Mouse (Mus musculus): ENCODE results near the gene Crat. TPM values are rescaled to one million over a fixed set of nuclear protein-coding genes. Genes with fewer than 3 reads are reported as not detected.

The Crat gene
- polyA plus RNA-seq, 1 experiment = 560 TPM

DNA sequence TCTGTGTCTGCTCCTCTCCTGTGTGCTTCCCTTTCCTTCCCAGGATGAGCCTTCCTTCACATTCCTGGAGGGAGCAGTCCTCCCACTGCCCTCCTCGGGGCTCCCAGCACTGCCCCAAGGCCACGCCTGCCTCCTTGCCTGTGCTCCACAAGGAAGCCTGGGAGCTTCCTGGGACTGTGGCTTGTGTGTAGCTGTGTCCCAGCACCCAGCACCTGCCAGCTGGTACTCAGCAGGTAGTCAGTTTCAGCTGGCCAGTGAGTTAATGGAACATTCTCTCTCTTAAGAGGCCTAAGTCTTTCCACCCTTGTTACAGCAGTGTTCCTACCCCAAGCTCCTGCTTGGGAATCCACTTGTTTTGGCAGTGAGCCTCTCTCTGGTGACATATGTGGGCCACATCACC lies 12.8 kb downstream of the Crat start:
- H3K4me3 ChIP-seq (ENCODE audit: insufficient read depth, low read depth, low read length) = no peak overlapping the region
- 0 out of 2 replicates have a peak overlapping the region, but pooled peaks have one; percentile 13 for H3K27ac ChIP-seq (replicated peaks; ENCODE audit: low read depth, low read length)
- no peaks in the 10 kb centered on the region for H3K4me1 ChIP-seq (ENCODE audit: control insufficient read depth, insufficient read depth, insufficient read length, low read length)

DNA sequence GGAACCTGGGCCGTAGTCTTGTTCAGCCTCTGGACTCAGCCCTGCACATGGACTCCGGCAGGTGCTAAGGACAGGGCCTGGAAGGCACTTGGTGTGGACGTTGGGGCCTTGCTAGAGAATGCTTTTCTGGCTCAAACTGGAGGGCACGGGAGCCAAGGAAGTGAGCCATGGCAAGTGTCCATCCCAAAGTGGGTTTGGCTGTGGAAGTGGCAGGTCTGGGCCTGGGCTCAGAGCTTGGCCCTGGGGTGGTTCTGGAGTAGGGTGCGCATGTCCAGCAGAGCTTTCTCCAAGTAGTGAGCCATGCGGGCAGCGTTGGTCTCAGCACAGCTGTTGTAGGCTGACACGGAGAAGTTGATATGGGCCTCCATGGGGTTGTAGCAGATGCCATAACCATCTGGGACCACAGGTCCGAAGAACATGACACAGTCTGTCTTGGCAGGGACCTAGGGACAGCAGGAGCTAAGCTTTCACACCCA lies 13.2 kb downstream of the Crat start:
- H3K27ac ChIP-seq (replicated peaks; ENCODE audit: low read depth, low read length) = 0 out of 2 replicates have a peak overlapping the region, but pooled peaks have one; percentile 13
- H3K4me3 ChIP-seq (ENCODE audit: insufficient read depth, low read depth, low read length) = no peak overlapping the region
- no peaks in the 10 kb centered on the region for H3K4me1 ChIP-seq (ENCODE audit: control insufficient read depth, insufficient read depth, insufficient read length, low read length)

DNA sequence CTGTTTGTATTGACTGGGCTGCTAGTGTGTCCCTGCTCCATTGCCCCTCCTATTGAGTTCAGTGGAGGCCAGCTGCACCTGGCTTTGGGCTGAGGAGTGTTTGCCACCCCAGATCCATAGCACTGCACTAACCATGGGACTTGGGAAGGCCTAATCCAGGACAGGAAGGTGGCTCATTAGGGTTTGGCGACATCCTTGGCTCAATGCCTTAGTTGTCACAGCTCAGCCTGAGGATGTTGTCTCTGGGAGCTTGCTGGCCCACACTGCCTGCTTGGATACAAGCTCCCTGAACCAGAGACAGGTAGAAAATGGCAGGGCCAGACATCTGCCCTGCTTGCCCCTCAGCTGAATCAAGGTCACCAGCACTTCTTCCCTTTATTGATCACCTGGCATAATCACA lies 14.0 kb downstream of the Crat start:
- no peaks in the 10 kb centered on the region for H3K4me1 ChIP-seq (ENCODE audit: control insufficient read depth, insufficient read depth, insufficient read length, low read length)
- no peak overlapping the region for H3K4me3 ChIP-seq (ENCODE audit: insufficient read depth, low read depth, low read length)
- no peak overlapping the region; the same call in 1 of the 2 replicates for H3K27ac ChIP-seq (replicated peaks; ENCODE audit: low read depth, low read length)

DNA sequence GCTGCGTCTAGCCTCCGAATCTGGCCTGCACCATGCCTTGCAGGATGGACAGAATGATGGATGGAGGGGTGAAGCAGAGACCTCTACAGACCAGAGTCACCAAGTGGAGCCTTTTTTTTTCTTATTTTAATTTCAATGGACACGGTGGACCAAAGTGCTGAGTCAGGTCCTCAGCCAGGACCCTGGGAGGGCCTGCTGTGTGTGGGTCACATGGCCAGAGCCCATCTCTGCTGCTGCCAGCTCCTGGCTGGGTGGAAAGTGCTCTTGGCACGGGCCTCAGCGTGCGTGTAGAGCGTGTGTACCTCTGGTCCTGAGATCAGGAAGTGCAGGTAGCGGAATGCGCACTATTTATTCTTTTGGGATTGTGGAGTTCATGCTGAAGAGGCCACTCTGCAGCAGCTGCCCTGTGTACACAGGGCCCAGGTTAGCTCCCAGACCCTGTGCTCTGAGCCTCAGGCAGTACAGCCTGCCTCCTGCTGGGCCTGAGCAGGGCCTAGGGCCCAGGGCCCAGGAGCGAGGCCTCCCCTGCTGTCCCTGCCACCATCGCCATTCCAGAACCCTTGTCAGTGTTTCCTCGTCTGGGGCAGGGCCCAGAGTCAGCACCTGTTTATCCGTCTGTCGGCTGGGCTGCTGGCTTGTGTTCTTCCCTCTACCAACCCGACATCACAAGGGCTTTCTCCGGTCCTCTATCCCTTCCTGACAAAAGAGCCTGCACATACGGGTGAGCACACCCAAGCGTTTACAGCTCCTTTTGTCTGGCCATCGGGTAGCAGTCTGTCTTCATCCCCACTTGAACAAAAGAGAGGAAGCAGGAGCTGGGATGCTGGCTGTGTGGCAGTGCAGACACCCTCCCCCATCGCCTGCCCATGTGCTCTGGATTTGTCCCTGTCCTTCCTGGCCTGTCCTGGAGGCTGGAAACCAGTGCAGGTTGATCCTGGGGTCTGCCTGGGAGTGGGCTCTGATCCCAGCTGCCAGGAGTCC lies 16.1 kb downstream of the Crat start:
- Histone ChIP-seq H3K4me3 (ENCODE audit: insufficient read depth, low read depth, low read length) (no peak overlapping the region), H3K4me1 (ENCODE audit: control insufficient read depth, insufficient read depth, insufficient read length, low read length) (no peaks in the 10 kb centered on the region; the same call in 1 of the 2 replicates), H3K27ac (replicated peaks; ENCODE audit: low read depth, low read length) (no peak overlapping the region)

DNA sequence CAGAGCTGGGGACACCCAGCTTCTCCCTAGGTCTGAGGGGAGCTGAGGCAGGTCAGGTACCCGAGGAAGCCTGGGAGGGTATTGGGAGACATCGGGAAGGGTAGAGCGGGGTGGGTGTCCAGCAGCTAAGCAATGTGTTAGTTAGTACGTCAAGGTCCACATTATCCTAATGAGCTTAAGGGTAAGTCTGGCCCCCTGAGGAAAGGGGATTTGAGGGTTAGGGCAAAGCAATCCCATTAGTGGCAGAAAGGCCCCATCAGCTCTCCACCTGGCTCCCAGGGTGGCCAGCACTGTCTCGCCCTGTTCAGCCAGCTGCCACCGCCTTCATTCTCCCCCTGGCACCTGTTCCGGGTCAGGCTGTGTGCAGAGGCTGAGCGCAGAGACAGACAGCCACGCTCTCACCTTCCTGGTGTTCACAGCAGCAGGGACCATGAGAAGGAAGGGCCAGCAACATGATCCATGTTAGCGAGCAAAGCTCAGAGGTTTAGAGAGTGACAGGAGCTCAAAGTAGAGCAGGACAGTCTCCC lies 17.6 kb downstream of the Crat start:
- no peaks in the 10 kb centered on the region; the same call in 1 of the 2 replicates for H3K4me1 ChIP-seq (ENCODE audit: control insufficient read depth, insufficient read depth, insufficient read length, low read length)
- no peak overlapping the region for H3K4me3 ChIP-seq (ENCODE audit: insufficient read depth, low read depth, low read length)
- no peak overlapping the region for H3K27ac ChIP-seq (replicated peaks; ENCODE audit: low read depth, low read length)

DNA sequence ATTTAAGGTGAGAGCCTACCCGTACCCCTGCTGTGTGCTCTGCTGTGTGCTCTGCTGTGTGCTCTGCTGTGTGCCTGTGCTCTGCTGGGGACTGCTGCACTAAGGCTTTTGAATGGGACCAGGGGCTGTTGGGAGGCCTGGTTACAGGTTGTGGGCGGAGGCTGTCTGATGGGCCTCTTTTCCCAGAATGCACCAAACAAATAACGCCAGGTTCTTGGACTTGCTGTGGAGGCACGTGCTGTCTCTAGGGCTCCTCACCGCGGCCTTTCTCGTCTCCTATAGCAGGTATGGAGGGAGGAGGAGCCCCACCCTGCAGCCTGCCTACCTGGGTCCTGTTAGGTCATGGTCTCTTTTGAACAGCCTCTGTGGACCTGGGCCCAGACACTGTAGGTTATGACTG lies 19.4 kb downstream of the Crat start:
- H3K4me3 ChIP-seq (ENCODE audit: insufficient read depth, low read depth, low read length) = no peak overlapping the region
- H3K27ac ChIP-seq (replicated peaks; ENCODE audit: low read depth, low read length) = no peak overlapping the region
- no peaks in the 10 kb centered on the region; the same call in 1 of the 2 replicates for H3K4me1 ChIP-seq (ENCODE audit: control insufficient read depth, insufficient read depth, insufficient read length, low read length)

DNA sequence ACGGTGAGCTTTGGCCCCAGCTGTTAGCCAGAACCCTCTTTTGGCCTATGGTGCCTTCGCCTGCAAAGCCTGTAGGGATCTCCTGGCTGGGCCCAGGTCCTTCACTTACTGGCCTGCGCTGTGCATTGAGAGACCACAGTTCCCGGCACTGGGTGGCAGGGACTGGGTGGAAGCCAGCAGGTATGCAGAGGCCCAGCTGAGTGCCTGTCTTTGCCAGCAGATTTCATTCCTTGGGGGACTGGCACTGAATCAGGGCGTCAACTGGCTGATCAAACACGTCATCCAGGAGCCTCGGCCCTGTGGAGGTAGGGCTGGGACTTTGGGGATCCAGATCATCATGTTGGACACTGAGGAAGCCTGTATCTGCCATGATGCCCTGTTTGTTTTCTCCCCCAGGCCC lies 19.9 kb downstream of the Crat start:
- H3K4me3 ChIP-seq (ENCODE audit: insufficient read depth, low read depth, low read length) = no peak overlapping the region
- H3K4me1 ChIP-seq (ENCODE audit: control insufficient read depth, insufficient read depth, insufficient read length, low read length) = no peaks in the 10 kb centered on the region; the same call in 1 of the 2 replicates
- H3K27ac ChIP-seq (replicated peaks; ENCODE audit: low read depth, low read length) = no peak overlapping the region

DNA sequence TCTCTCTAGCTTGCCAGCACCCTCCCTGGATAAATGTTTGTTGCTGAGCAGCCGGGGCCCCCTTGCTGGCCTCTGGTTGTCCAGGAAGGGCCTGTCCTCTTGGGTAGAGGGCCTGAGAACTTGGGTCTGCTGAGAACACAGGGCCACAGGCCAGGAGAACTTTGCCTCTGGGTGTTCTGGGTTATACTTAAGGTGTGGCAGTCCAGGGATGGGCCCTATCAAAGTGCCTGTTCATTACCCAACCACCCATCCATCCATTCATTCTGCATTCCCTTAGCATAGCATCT lies 22.3 kb downstream of the Crat start:
- Histone ChIP-seq H3K4me3 (ENCODE audit: insufficient read depth, low read depth, low read length) (peak overlapping the region; percentile 79), H3K4me1 (ENCODE audit: control insufficient read depth, insufficient read depth, insufficient read length, low read length) (no peaks in the 10 kb centered on the region; the same call in 1 of the 2 replicates), H3K27ac (replicated peaks; ENCODE audit: low read depth, low read length) (peak overlapping the region; percentile 43)

DNA sequence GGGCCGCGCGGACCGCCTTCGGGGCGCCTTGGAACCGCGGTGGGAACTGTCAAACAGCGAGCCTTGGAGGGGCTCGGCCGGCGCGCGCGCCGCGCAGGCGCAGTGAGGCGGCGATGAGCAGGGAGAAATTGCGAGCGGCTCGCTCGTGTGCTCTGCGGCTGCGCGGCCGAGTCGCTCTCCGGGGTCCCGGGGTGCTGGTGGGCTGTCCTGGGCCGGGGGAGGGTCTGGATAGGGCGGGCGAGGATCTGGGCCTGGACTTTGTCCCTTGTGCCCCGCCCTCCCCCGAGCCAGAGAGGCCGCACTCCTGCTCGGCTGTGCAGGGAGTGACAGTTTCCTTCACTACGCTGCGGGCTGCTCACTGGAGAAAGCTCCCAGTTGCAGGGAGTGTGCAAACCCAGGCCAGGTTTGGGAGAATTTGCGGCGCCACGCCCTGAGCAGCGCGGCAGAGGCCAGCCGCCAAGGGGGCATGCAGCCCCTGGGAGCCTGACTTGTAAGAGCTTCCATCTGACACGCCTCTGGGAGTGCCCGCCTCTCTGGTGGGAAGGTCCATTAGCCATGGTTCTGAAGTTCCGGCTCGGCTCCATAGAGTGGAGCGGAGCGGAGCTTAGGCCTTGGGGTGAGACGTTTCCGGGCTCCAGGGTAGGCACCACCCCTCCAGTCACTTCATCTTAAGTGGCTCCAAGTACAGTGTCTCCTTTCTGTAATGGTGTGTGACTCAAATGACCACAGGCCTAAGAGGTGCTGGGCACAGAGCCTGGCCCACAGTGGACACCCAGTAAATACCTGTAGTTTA lies 22.8 kb downstream of the Crat start:
- Histone ChIP-seq H3K4me3 (ENCODE audit: insufficient read depth, low read depth, low read length) (peak overlapping the region; percentile 79), H3K27ac (replicated peaks; ENCODE audit: low read depth, low read length) (peak overlapping the region; percentile 48), H3K4me1 (ENCODE audit: control insufficient read depth, insufficient read depth, insufficient read length, low read length) (no peaks in the 10 kb centered on the region; the same call in 1 of the 2 replicates)

DNA sequence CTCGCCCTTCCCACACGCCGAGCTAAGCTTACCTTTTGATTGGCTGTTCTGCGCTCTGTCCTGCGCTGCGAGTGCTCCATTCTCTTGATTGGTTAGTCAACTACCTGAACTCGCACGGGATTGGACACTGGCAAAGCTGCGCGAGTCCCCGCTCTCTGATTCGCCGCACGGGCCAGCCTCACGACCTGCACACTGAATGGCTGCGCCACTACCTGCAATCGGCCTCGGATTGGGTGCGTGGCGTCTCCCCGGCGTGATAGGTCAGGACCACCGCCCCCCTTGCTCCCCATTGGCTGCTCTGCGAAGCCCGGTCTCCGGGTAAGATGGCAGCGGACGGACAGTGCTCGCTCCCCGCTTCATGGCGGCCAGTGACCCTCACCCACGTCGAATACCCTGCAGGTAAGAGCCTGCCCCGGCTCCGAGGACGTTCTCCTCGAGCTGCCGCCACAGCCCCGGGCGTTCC lies 23.5 kb downstream of the Crat start, which contains the start of gene Dolpp1:
Gene Dolpp1, plus strand, starts transcription at position 141 of the 463 bp plus-strand sequence.
- Histone ChIP-seq H3K27ac (replicated peaks; ENCODE audit: low read depth, low read length) (peak within 1 kb of the TSS; percentile 48), H3K4me1 (ENCODE audit: control insufficient read depth, insufficient read depth, insufficient read length, low read length) (no peaks in the 10 kb centered on the region; the same call in 1 of the 2 replicates), H3K4me3 (ENCODE audit: insufficient read depth, low read depth, low read length) (peak within 1 kb of the TSS; percentile 79)

DNA sequence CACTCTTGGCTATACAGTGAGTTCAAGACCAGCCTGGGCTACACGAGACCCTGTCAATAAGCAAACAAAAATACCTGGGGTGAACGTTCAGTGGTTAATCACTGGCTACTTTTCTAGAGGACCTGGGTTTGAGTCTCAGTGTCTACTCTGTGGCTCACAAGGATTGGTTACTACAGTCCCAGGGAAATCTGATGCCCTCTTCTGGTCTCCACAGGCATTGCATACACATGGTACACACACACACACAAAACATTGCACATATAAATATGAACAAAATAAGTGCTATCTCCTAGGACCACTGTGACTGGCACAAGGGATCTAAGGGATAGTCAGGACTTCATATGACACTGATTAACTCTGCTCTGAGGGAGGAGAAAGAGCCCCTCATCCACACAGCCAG lies 26.6 kb downstream of the Crat start:
- H3K4me3 ChIP-seq (ENCODE audit: insufficient read depth, low read depth, low read length) = no peak overlapping the region
- H3K27ac ChIP-seq (replicated peaks; ENCODE audit: low read depth, low read length) = no peak overlapping the region
- peaks cover 5% of the 10 kb centered on the region for H3K4me1 ChIP-seq (ENCODE audit: control insufficient read depth, insufficient read depth, insufficient read length, low read length)

DNA sequence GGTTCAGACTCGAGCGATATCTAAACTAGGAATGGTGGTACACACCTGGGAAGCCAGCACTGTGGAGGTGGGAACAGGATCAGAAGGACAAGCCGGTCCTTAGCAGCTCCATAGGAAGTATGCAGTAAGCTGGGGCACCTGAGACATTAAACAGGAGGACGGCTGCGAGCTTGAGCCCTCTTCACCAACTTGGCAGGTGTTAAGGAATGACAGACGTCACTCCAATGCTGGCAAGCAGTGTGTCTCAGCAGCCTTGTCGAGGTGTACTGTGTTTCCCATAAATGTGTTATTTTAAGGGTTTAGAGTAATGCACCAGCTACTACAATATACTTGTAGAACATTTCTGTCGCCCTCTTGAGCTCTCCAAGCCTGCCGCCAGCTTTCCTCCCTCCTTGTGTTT lies 28.7 kb downstream of the Crat start:
- peak overlapping the region; percentile 75 for H3K27ac ChIP-seq (replicated peaks; ENCODE audit: low read depth, low read length)
- no peak overlapping the region for H3K4me3 ChIP-seq (ENCODE audit: insufficient read depth, low read depth, low read length)
- H3K4me1 ChIP-seq (ENCODE audit: control insufficient read depth, insufficient read depth, insufficient read length, low read length) = peaks cover 7% of the 10 kb centered on the region

DNA sequence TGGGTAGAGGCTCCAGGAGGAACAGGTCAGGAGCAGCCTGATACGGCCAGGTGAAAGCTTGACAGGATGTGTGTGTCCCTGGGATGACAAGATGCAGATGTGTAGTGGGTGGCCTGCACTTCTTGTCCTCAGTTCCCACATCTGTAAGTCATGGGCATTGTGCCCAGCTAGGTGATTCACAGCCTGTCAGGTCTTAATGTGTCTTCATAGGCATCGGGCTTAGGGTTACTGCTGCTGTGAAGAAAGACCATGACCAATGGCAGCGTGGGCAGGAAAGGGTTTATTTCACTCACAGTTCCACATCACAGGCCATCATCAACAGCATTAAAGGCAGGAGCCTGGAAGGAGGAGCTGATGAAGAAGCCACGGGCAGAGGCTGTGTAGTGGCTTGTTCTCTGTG lies 30.0 kb downstream of the Crat start:
- H3K4me3 ChIP-seq (ENCODE audit: insufficient read depth, low read depth, low read length) = no peak overlapping the region
- peak overlapping the region; percentile 41 for H3K27ac ChIP-seq (replicated peaks; ENCODE audit: low read depth, low read length)

DNA sequence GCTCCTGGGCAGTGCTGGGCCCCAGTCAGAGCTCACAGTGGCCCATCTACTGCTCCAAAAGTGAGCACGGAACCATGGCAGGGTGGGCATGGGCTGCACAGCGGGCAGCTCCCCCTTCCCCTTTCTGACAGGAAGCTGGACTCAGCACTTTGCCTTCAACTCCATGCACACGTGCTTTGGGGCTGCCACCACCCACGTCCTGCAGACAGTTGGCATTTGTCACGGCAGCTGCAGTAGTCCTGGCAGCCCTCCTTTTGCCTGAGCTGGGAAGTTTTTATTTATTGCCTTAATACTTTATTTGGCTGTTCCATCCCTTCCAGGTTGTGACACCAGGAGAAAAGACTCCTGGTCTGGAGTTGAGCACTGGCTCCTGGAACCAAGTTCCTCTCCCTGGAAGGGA lies 30.8 kb downstream of the Crat start:
- peak overlapping the region; percentile 28 for H3K27ac ChIP-seq (replicated peaks; ENCODE audit: low read depth, low read length)
- peaks cover 15% of the 10 kb centered on the region for H3K4me1 ChIP-seq (ENCODE audit: control insufficient read depth, insufficient read depth, insufficient read length, low read length)
- no peak overlapping the region for H3K4me3 ChIP-seq (ENCODE audit: insufficient read depth, low read depth, low read length)

More for the DNA sequence above, 30.0 kb downstream of the Crat start:
- peaks cover 10% of the 10 kb centered on the region for H3K4me1 ChIP-seq (ENCODE audit: control insufficient read depth, insufficient read depth, insufficient read length, low read length)

DNA sequence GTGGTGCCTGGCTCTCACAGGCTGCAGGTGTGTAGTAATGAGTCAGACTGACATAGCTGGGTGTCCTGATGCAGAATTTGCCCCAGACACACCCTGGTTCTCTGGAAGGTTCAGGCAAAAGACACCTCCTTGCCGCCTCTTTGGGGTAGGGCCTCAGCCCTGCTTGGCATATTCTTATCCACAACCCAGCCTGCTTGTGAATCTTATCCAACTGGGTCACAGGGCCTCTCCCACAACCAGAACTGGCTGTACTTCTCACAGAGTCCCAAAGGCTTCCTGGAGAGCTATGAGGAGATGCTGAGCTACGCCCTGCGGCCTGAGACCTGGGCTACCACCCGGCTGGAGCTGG lies 34.3 kb downstream of the Crat start:
- Histone ChIP-seq H3K4me1 (ENCODE audit: control insufficient read depth, insufficient read depth, insufficient read length, low read length) (peaks cover 13% of the 10 kb centered on the region), H3K27ac (replicated peaks; ENCODE audit: low read depth, low read length) (peak overlapping the region; percentile 86), H3K4me3 (ENCODE audit: insufficient read depth, low read depth, low read length) (no peak overlapping the region)
